Mouse (Mus musculus): ENCODE data around the gene Camta1. TPM values are rescaled to one million over a fixed set of nuclear protein-coding genes. Genes with fewer than 3 reads are reported as not detected.

Camta1 gene
- polyA plus RNA-seq, 1 experiment from 2014 or later = 159 TPM

DNA sequence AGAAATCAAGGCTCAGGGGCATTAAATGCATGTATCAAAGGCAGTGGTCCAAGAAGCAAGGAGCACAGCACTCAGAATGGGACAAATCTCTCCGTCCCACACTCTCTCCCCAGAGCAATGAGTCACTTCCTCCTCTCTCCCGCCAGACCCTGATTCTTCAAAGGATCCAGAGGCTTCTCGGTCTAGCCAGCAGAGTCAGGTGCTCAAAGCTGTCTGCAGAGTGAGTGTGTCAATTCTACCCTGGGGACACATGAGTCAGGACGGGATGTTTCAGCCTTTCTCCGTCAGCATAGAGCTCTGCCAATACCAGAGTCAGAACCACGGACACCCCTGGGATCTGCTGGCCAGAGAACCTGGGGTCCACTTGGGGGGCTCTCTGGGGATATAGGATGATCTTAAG, 226.9 kb downstream of the Camta1 start:
- 19% methylated on average over 6 of the region's 6 CpGs for WGBS
- Histone ChIP-seq H3K27me3 (replicated peaks) (peaks cover 11% of the 10 kb centered on the region; the same call in 1 of the 2 replicates), H3K4me2 (no peak overlapping the region), H3K27ac (ENCODE audit: poor library complexity, severe bottlenecking) (no peak overlapping the region; the same call in 1 of the 2 replicates), H3K9me3 (replicated peaks) (no peaks in the 10 kb centered on the region), H3K4me1 (replicated peaks) (peaks cover 38% of the 10 kb centered on the region), H3K9ac (no peak overlapping the region), H3K4me3 (no peak overlapping the region), H3K36me3 (no peaks in the 10 kb centered on the region)
- 0 out of 2 replicates have a peak, but pooled peaks have one; percentile 53 for ATAC-seq (ENCODE audit: insufficient number of reproducible peaks, low FRiP score)

DNA sequence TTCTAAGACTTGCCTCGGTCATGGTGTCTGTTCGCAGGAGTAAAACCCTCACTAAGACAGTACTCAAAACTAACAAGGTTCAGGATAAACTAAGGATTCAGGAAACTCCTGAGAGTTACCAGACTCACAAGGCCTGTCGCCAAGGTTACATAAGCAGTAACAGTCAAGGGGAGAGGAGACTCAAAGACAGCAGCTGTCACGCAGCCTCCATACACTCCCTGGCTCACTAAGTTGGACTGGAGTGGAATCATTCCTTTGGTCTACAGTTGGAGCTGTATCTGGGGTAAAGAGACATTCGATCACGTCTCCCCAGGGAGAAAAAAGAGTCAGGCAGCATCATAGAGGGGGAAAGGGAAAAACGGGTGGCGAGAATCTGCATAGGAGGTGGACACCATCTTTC, 227.9 kb downstream of the Camta1 start:
- no peaks in the 10 kb centered on the region for H3K36me3 ChIP-seq
- 0 out of 2 replicates have a peak, but pooled peaks cover 11% of the 10 kb centered on the region for H3K27me3 ChIP-seq (replicated peaks)
- no peak for ATAC-seq (ENCODE audit: insufficient number of reproducible peaks, low FRiP score)
- WGBS = 81% methylated on average over 8 of the region's 8 CpGs
- no peak overlapping the region for H3K4me3 ChIP-seq
- no peak overlapping the region for H3K27ac ChIP-seq (ENCODE audit: poor library complexity, severe bottlenecking)
- H3K9me3 ChIP-seq (replicated peaks) = no peaks in the 10 kb centered on the region
- no peak overlapping the region for H3K4me2 ChIP-seq
- H3K4me1 ChIP-seq (replicated peaks) = peaks cover 38% of the 10 kb centered on the region
- no peak overlapping the region for H3K9ac ChIP-seq

GRCm38 (mm10) chr4:151632321-151632720, 229.4 kb downstream of the Camta1 start:
- Histone ChIP-seq H3K4me3 (no peak overlapping the region), H3K27me3 (replicated peaks) (0 out of 2 replicates have a peak, but pooled peaks cover 3% of the 10 kb centered on the region), H3K27ac (ENCODE audit: poor library complexity, severe bottlenecking) (no peak overlapping the region), H3K9ac (no peak overlapping the region), H3K36me3 (no peaks in the 10 kb centered on the region), H3K4me1 (replicated peaks) (peaks cover 30% of the 10 kb centered on the region), H3K9me3 (replicated peaks) (no peaks in the 10 kb centered on the region; the same call in 1 of the 2 replicates), H3K4me2 (no peak overlapping the region)
- ATAC-seq (ENCODE audit: insufficient number of reproducible peaks, low FRiP score) = no peak
- 66% methylated on average over 6 of the region's 6 CpGs for WGBS

DNA sequence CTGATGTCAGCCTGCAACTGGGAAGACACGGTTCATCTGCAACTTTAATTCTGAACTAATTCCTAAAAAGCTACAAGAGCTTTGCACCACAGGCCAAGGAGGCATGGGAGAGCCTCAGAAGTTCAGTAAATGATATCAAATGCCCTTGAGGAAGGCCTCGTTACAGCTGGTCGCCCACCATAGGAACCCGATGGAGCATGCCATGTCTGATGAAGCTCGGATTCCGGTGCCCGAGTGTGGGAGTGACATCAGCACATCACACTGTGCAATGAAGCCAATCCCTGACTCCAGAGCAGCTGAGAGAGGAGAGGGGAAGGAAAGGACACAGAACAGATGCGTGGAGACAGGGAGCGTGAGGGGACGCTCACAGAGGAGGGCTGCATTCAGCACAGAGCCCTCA, 231.0 kb downstream of the Camta1 start:
- H3K4me2 ChIP-seq = no peak overlapping the region
- no peak overlapping the region for H3K9ac ChIP-seq
- H3K4me1 ChIP-seq (replicated peaks) = peaks cover 24% of the 10 kb centered on the region; the same call in 1 of the 2 replicates
- H3K27ac ChIP-seq (ENCODE audit: poor library complexity, severe bottlenecking) = no peak overlapping the region
- no peak for ATAC-seq (ENCODE audit: insufficient number of reproducible peaks, low FRiP score)
- H3K36me3 ChIP-seq = no peaks in the 10 kb centered on the region
- no peaks in the 10 kb centered on the region for H3K27me3 ChIP-seq (replicated peaks)
- 73% methylated on average over 10 of the region's 10 CpGs for WGBS
- no peak overlapping the region for H3K4me3 ChIP-seq
- H3K9me3 ChIP-seq (replicated peaks) = no peaks in the 10 kb centered on the region; the same call in 1 of the 2 replicates

- no peak for ATAC-seq (ENCODE audit: insufficient number of reproducible peaks, low FRiP score)
- H3K27me3 ChIP-seq (replicated peaks) = no peaks in the 10 kb centered on the region
- peaks cover 22% of the 10 kb centered on the region; the same call in 1 of the 2 replicates for H3K4me1 ChIP-seq (replicated peaks)
- H3K9ac ChIP-seq = no peak overlapping the region
- no peaks in the 10 kb centered on the region; the same call in 1 of the 2 replicates for H3K9me3 ChIP-seq (replicated peaks)
- no peak overlapping the region for H3K4me3 ChIP-seq
- H3K36me3 ChIP-seq = no peaks in the 10 kb centered on the region
- H3K27ac ChIP-seq (ENCODE audit: poor library complexity, severe bottlenecking) = no peak overlapping the region
- H3K4me2 ChIP-seq = no peak overlapping the region
- WGBS = 51% methylated on average over 3 of the region's 3 CpGs
Measured at GRCm38 (mm10) chr4:151630231-151630630, 231.4 kb downstream of the Camta1 start.

DNA sequence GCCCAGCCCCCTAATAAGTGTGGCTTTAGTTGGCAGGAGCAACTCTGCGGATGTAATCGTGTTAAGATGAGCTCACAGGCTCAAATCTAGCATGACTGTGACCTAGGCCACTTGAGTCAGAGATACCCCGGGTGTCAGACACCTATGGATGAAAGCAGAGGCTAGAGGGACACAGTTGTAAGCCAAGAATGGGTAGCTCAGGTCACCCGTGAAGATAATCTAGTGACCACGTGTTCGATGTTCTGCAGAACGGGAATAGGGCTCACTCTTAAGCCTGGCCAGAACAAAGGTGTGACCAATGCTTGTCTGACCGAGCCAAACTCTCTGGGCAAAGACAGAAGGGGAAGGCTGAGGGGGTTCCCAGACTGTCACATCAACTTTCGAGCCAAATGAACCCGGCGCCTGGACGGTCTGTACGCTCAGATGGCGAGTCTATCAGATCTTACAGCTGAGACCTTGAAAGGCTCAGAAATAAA, 242.1 kb downstream of the Camta1 start:
- no peak overlapping the region for H3K4me2 ChIP-seq
- H3K4me1 ChIP-seq (replicated peaks) = 0 out of 2 replicates have a peak, but pooled peaks cover 4% of the 10 kb centered on the region
- no peak overlapping the region for H3K9ac ChIP-seq
- ATAC-seq (ENCODE audit: insufficient number of reproducible peaks, low FRiP score) = 0 out of 2 replicates have a peak, but pooled peaks have one; percentile 9
- no peak overlapping the region for H3K27ac ChIP-seq (ENCODE audit: poor library complexity, severe bottlenecking)
- no peaks in the 10 kb centered on the region for H3K36me3 ChIP-seq
- peaks cover 14% of the 10 kb centered on the region for H3K9me3 ChIP-seq (replicated peaks)
- no peaks in the 10 kb centered on the region for H3K27me3 ChIP-seq (replicated peaks)
- H3K4me3 ChIP-seq = no peak overlapping the region
- WGBS = 63% methylated on average over 14 of the region's 14 CpGs

DNA sequence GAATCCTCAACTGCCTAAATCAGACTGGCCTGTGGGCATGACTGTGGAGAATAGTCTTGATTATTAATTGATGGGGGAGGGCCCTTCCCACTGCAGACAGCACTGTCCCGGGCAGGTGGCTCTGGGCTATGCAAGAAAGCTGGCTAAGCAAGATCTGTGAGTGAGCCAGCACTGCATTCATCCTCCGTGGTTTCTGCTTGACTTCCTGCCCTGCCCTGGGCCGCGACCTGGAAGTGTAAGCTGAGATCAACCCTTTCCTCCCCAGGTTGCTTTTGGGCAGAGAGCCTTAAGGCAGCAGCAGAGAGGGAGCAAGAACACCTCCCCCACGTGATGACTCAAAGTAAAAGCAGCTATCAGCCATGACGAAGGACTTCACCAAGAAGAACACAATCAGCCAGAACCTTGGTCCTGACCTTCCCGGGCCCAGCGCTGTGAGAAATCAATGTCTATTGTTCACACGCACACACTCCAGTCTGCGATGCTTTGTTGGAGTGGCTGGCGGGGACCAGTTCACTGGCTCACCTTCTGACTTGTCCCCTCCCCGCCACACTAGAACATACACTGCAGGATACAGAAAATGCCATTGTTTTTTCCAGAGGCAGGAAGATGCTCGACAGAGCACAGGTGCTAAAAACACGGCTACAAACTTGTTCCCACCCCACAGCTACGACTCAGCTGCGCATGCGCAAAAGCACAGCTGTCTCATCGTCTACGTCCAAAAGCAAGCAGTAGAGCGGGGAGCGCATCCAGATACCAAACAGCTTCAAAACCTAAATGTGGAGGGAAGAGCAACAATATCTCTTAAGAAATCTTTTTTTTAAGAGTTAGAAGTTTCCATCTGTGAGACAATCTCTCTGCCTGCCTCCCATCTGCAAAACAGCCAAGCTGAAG, 243.0 kb downstream of the Camta1 start:
- H3K4me2 ChIP-seq = no peak overlapping the region
- no peaks in the 10 kb centered on the region for H3K27me3 ChIP-seq (replicated peaks)
- 0 out of 2 replicates have a peak, but pooled peaks cover 4% of the 10 kb centered on the region for H3K4me1 ChIP-seq (replicated peaks)
- no peaks in the 10 kb centered on the region for H3K36me3 ChIP-seq
- ATAC-seq (ENCODE audit: insufficient number of reproducible peaks, low FRiP score) = peak; percentile 55
- 48% methylated on average over 21 of the region's 21 CpGs for WGBS
- H3K9ac ChIP-seq = no peak overlapping the region
- no peak overlapping the region for H3K4me3 ChIP-seq
- H3K9me3 ChIP-seq (replicated peaks) = peaks cover 23% of the 10 kb centered on the region
- H3K27ac ChIP-seq (ENCODE audit: poor library complexity, severe bottlenecking) = no peak overlapping the region

- H3K36me3 ChIP-seq = no peaks in the 10 kb centered on the region
- no peaks in the 10 kb centered on the region for H3K4me1 ChIP-seq (replicated peaks)
- 70% methylated on average over 6 of the region's 6 CpGs for WGBS
- no peak for ATAC-seq (ENCODE audit: insufficient number of reproducible peaks, low FRiP score)
- H3K27me3 ChIP-seq (replicated peaks) = 0 out of 2 replicates have a peak, but pooled peaks cover 3% of the 10 kb centered on the region
- H3K4me3 ChIP-seq = no peak overlapping the region
- H3K9ac ChIP-seq = no peak overlapping the region
- H3K4me2 ChIP-seq = no peak overlapping the region
- peaks cover 25% of the 10 kb centered on the region for H3K9me3 ChIP-seq (replicated peaks)
- no peak overlapping the region for H3K27ac ChIP-seq (ENCODE audit: poor library complexity, severe bottlenecking)
Measured at GRCm38 (mm10) chr4:151611621-151612020, 250.1 kb downstream of the Camta1 start.

DNA sequence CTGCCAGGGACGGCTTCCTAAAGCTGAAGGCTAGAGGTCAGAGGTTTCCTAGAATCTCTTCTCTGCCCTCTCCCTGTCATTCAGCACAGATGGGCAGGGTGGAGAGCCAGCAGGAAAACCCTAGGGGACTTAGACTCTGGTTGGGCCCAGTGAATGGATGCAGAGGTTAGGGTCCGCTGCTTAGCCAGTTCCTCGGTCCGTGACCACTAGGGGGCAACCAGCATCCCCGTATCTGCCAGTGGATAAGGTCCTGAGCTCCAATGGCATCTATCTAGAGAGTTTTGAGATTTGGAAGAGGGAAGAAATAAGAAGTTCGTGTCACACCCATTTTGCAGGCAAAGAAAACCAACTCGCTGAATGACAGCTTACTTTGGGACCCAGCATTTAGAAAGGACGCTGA, 251.4 kb downstream of the Camta1 start:
- H3K9me3 ChIP-seq (replicated peaks) = peaks cover 19% of the 10 kb centered on the region
- 0 out of 2 replicates have a peak, but pooled peaks cover 3% of the 10 kb centered on the region for H3K27me3 ChIP-seq (replicated peaks)
- H3K36me3 ChIP-seq = no peaks in the 10 kb centered on the region
- no peak overlapping the region for H3K4me2 ChIP-seq
- no peak overlapping the region for H3K9ac ChIP-seq
- 19% methylated on average over 8 of the region's 8 CpGs for WGBS
- no peaks in the 10 kb centered on the region for H3K4me1 ChIP-seq (replicated peaks)
- no peak overlapping the region for H3K27ac ChIP-seq (ENCODE audit: poor library complexity, severe bottlenecking)
- ATAC-seq (ENCODE audit: insufficient number of reproducible peaks, low FRiP score) = no peak
- H3K4me3 ChIP-seq = no peak overlapping the region

GRCm38 (mm10) chr4:151604907-151605306, 256.8 kb downstream of the Camta1 start:
- Histone ChIP-seq H3K36me3 (no peaks in the 10 kb centered on the region), H3K4me3 (no peak overlapping the region), H3K4me2 (no peak overlapping the region), H3K27ac (ENCODE audit: poor library complexity, severe bottlenecking) (no peak overlapping the region), H3K27me3 (replicated peaks) (0 out of 2 replicates have a peak, but pooled peaks cover 3% of the 10 kb centered on the region), H3K9ac (no peak overlapping the region), H3K4me1 (replicated peaks) (no peaks in the 10 kb centered on the region), H3K9me3 (replicated peaks) (no peaks in the 10 kb centered on the region)
- ATAC-seq (ENCODE audit: insufficient number of reproducible peaks, low FRiP score) = peak; percentile 79
- WGBS = 31% methylated on average over 6 of the region's 6 CpGs

GRCm38 (mm10) chr4:151604481-151604880, 257.2 kb downstream of the Camta1 start:
- H3K9ac ChIP-seq = no peak overlapping the region
- no peaks in the 10 kb centered on the region for H3K36me3 ChIP-seq
- 8% methylated on average over 16 of the region's 16 CpGs for WGBS
- no peak overlapping the region for H3K27ac ChIP-seq (ENCODE audit: poor library complexity, severe bottlenecking)
- no peaks in the 10 kb centered on the region for H3K4me1 ChIP-seq (replicated peaks)
- ATAC-seq (ENCODE audit: insufficient number of reproducible peaks, low FRiP score) = peak; percentile 82
- 0 out of 2 replicates have a peak, but pooled peaks cover 3% of the 10 kb centered on the region for H3K27me3 ChIP-seq (replicated peaks)
- no peaks in the 10 kb centered on the region for H3K9me3 ChIP-seq (replicated peaks)
- no peak overlapping the region for H3K4me2 ChIP-seq
- H3K4me3 ChIP-seq = no peak overlapping the region

Measured in heart, embryonic 12.5 days (tissue).